27 mouse cellular contexts compared by ENCODE assay signal in the genomic region with DNA sequence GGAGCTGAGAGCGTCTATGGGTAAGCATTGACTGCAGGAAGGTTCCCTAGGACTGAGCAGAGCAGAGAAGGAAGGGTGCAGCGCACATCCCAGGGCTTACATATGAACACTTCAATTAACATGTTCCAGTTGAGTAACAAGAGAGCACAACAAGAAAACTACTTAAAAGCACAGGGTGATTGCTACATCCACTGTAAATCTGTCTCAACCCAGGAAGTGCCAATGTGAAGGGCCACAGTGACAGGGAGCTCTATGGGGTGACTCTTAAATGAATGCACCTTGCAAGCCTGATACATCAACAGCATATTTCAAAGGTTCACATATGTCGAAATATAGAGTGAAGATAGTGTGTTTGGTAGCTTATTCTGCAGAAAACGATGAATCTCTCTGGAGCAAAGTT.
A peak's percentile ranks its signal among the peaks of the same experiment; 100 is the strongest.
DNase-seq lines count a peak whose midpoint lies in the region; ATAC-seq lines count a peak whose summit lies in the region.
"Had no signal": no experiment of that assay in that cellular context is flagged by ENCODE, and none has a peak within 500 bp of the region (broad histone marks: within the 10 kb centered on the region; RNA-seq: fewer than 3 reads in every experiment).

No protein-coding gene starts in this region.

- DNase-seq in 416B (ENCODE audit: low read depth), result peak; percentile 48
- no peak for DNase-seq in embryo, embryonic 11 days
- DNase-seq: adrenal gland, postnatal 10 days; adrenal gland, postnatal 36 days; cerebellum, adult 18-20 months; cerebellum, adult 9-10 months; cerebellum, postnatal 14 days; gastrocnemius, postnatal 25 days; heart, postnatal 10 days; heart, postnatal 36 days had no signal

- WGBS in liver, embryonic 16.5 days (ENCODE audit: insufficient replicate concordance), result 81% methylated on average over 4 of the region's 4 CpGs
- 76% methylated on average over 4 of the region's 4 CpGs for WGBS in liver, embryonic 12.5 days (ENCODE audit: insufficient replicate concordance)
- 91% methylated on average over 4 of the region's 4 CpGs for WGBS in intestine, embryonic 16.5 days

- no peak overlapping the region for H3K9ac ChIP-seq in liver, embryonic 16.5 days (ENCODE audit: low read depth, low read length)
- H3K9ac ChIP-seq in liver, embryonic 12.5 days, result no peak overlapping the region
- no peak overlapping the region for H3K9ac ChIP-seq in intestine, embryonic 16.5 days (ENCODE audit: low read depth, low read length)
- H3K9ac ChIP-seq: embryonic facial prominence, embryonic 13.5 days; forebrain, embryonic 12.5 days; forebrain, embryonic 15.5 days; heart, embryonic 12.5 days; heart, embryonic 15.5 days; hindbrain, embryonic 13.5 days had no signal

- H3K36me3 ChIP-seq in liver, embryonic 16.5 days (ENCODE audit: control insufficient read depth, insufficient read depth), result no peaks in the 10 kb centered on the region
- no peaks in the 10 kb centered on the region for H3K36me3 ChIP-seq in liver, embryonic 12.5 days
- H3K36me3 ChIP-seq in intestine, embryonic 16.5 days (ENCODE audit: control insufficient read depth, insufficient read depth, low read length), result no peaks in the 10 kb centered on the region
- H3K36me3 ChIP-seq: embryonic facial prominence, embryonic 13.5 days; forebrain, embryonic 12.5 days; forebrain, embryonic 15.5 days; heart, embryonic 12.5 days; heart, embryonic 15.5 days; hindbrain, embryonic 10.5 days; hindbrain, embryonic 13.5 days had no signal

- H3K9me3 ChIP-seq in liver, embryonic 16.5 days (replicated peaks; ENCODE audit: control insufficient read depth, low read length), result no peaks in the 10 kb centered on the region
- H3K9me3 ChIP-seq in liver, embryonic 12.5 days (replicated peaks), result no peaks in the 10 kb centered on the region
- no peaks in the 10 kb centered on the region for H3K9me3 ChIP-seq in intestine, embryonic 16.5 days (ENCODE audit: control insufficient read depth, low read length)
- H3K9me3 ChIP-seq: embryonic facial prominence, embryonic 10.5 days; embryonic facial prominence, embryonic 13.5 days; forebrain, embryonic 12.5 days; forebrain, embryonic 15.5 days; heart, embryonic 12.5 days; heart, embryonic 15.5 days; hindbrain, embryonic 10.5 days; hindbrain, embryonic 13.5 days had no signal

- H3K27me3 ChIP-seq in liver, embryonic 16.5 days (ENCODE audit: control insufficient read depth, insufficient read depth, low read depth, low read length), result no peaks in the 10 kb centered on the region
- H3K27me3 ChIP-seq in liver, embryonic 12.5 days (replicated peaks), result no peaks in the 10 kb centered on the region
- no peaks in the 10 kb centered on the region for H3K27me3 ChIP-seq in intestine, embryonic 16.5 days (replicated peaks; ENCODE audit: control insufficient read depth, insufficient read depth, low read length)
- H3K27me3 ChIP-seq: embryonic facial prominence, embryonic 13.5 days; forebrain, embryonic 12.5 days; forebrain, embryonic 15.5 days; heart, embryonic 12.5 days; heart, embryonic 15.5 days; hindbrain, embryonic 13.5 days had no signal

- ATAC-seq in liver, embryonic 16.5 days (ENCODE audit: low read depth), result peak; percentile 37; the same call in 1 of the 2 replicates
- no peak for ATAC-seq in liver, embryonic 12.5 days
- peak; percentile 22 for ATAC-seq in common myeloid progenitor, adult 5-6 weeks (replicated peaks; ENCODE audit: low read depth, poor library complexity, severe bottlenecking)
- ATAC-seq in megakaryocyte progenitor cell, adult 5-6 weeks (replicated peaks; ENCODE audit: poor library complexity), result peak; percentile 84
- no peak for ATAC-seq in intestine, embryonic 16.5 days
- ATAC-seq: activated CD4-positive, CD25-positive, alpha-beta regulatory T cell, adult 4 months; forebrain, embryonic 15.5 days; hindbrain, postnatal 0 days; inflammation-experienced regulatory T-cells, adult 6 months had no signal

- no peak overlapping the region for H3K4me3 ChIP-seq in liver, embryonic 16.5 days (ENCODE audit: low read depth, low read length)
- H3K4me3 ChIP-seq in liver, embryonic 12.5 days, result no peak overlapping the region
- no peak overlapping the region for H3K4me3 ChIP-seq in intestine, embryonic 16.5 days (ENCODE audit: low read length)
- H3K4me3 ChIP-seq: embryonic facial prominence, embryonic 10.5 days; embryonic facial prominence, embryonic 13.5 days; erythroblast, embryonic 14.5 days; forebrain, embryonic 12.5 days; forebrain, embryonic 15.5 days; heart, embryonic 12.5 days; heart, embryonic 15.5 days; hindbrain, embryonic 10.5 days; hindbrain, embryonic 13.5 days had no signal

- H3K4me1 ChIP-seq in liver, embryonic 16.5 days (ENCODE audit: control insufficient read depth, low read depth, low read length), result no peaks in the 10 kb centered on the region
- H3K4me1 ChIP-seq in liver, embryonic 12.5 days, result no peaks in the 10 kb centered on the region
- no peaks in the 10 kb centered on the region for H3K4me1 ChIP-seq in intestine, embryonic 16.5 days (ENCODE audit: control insufficient read depth, insufficient read depth, low read length)
- H3K4me1 ChIP-seq: embryonic facial prominence, embryonic 13.5 days; heart, embryonic 12.5 days; heart, embryonic 15.5 days had no signal

- H3K4me2 ChIP-seq in liver, embryonic 16.5 days (ENCODE audit: low read depth, low read length), result no peak overlapping the region
- H3K4me2 ChIP-seq in liver, embryonic 12.5 days, result no peak overlapping the region
- no peak overlapping the region for H3K4me2 ChIP-seq in intestine, embryonic 16.5 days (ENCODE audit: low read depth, low read length)
- H3K4me2 ChIP-seq: embryonic facial prominence, embryonic 13.5 days; forebrain, embryonic 12.5 days; forebrain, embryonic 15.5 days; heart, embryonic 12.5 days; heart, embryonic 15.5 days; hindbrain, embryonic 13.5 days had no signal

- no peak overlapping the region for H3K27ac ChIP-seq in liver, embryonic 16.5 days (ENCODE audit: low read length)
- no peak overlapping the region for H3K27ac ChIP-seq in liver, embryonic 12.5 days
- no peak overlapping the region for H3K27ac ChIP-seq in intestine, embryonic 16.5 days (ENCODE audit: low read length)
- H3K27ac ChIP-seq: embryonic facial prominence, embryonic 10.5 days; embryonic facial prominence, embryonic 13.5 days; forebrain, embryonic 12.5 days; forebrain, embryonic 15.5 days; heart, embryonic 15.5 days; hindbrain, embryonic 10.5 days; hindbrain, embryonic 13.5 days; hindbrain, postnatal 0 days had no signal

Comparison
In these comparisons a context has a peak if more than half of its experiments do, and no peak if none do; other contexts are left out.
1. ATAC-seq: peak in liver, embryonic 16.5 days (single experiment), common myeloid progenitor, adult 5-6 weeks (single experiment) and megakaryocyte progenitor cell, adult 5-6 weeks (single experiment); none in liver, embryonic 12.5 days (single experiment) and intestine, embryonic 16.5 days (single experiment).